Mouse (Mus musculus) forebrain, embryonic 11.5 days (tissue): ENCODE results near the gene Zfp319. TPM values are rescaled to one million over a fixed set of nuclear protein-coding genes. Genes with fewer than 3 reads are reported as not detected.
"Not testable (repeated sequence)": the region's sequence is repeated elsewhere in the genome, so short reads cannot be mapped to it uniquely, and the experiment has no call there.

ENCODE experiments used
- ATAC-seq: fragments of 200-750 bp; cut with Nextera tagmentation; replicated peaks from 2 replicates; pipeline ENCODE4 v1.8.0; 2017; ENCODE audit warnings: moderate TSS enrichment; ENCODE audit not compliant: low FRiP score
- DNase-seq: peaks from one replicate; pipeline ENCODE4 v3.0.0-alpha.2; 2017; ENCODE audit warnings: low spot score
- H3K27ac ChIP-seq: fragments of 300-500 bp; sonication (generic); 2 replicates; pipeline ENCODE4 v1.5.1; 2014; ENCODE audit warnings: low read depth, low read length
- H3K27me3 ChIP-seq: fragments of 300-500 bp; sonication (generic); 2 replicates; pipeline ENCODE4 v1.6.1; 2014; ENCODE audit warnings: mild to moderate bottlenecking, low read length, mixed read lengths; ENCODE audit not compliant: control insufficient read depth, insufficient read depth
- H3K36me3 ChIP-seq: fragments of 300-500 bp; sonication (generic); 2 replicates; pipeline ENCODE4 v1.6.1; 2014; ENCODE audit warnings: mild to moderate bottlenecking, low read length, moderate library complexity, mixed read lengths; ENCODE audit not compliant: control insufficient read depth, insufficient read depth
- H3K4me1 ChIP-seq: fragments of 300-500 bp; sonication (generic); replicated peaks from 2 replicates; pipeline ENCODE4 v1.6.1; 2014; ENCODE audit warnings: low read length, mixed read lengths; ENCODE audit not compliant: control insufficient read depth, insufficient read depth
- H3K4me2 ChIP-seq: fragments of 300-500 bp; sonication (generic); 2 replicates; pipeline ENCODE4 v1.6.1; 2014; ENCODE audit warnings: low read depth, mild to moderate bottlenecking, low read length, moderate library complexity, mixed read lengths; ENCODE audit not compliant: severe bottlenecking
- H3K4me3 ChIP-seq: fragments of 300-500 bp; sonication (generic); 2 replicates; pipeline ENCODE4 v1.5.1; 2014; ENCODE audit warnings: low read depth, low read length
- H3K9ac ChIP-seq: fragments of 300-500 bp; sonication (generic); 2 replicates; pipeline ENCODE4 v1.6.1; 2014; ENCODE audit warnings: low read length
- H3K9me3 ChIP-seq: fragments of 300-500 bp; sonication (generic); 2 replicates; pipeline ENCODE4 v1.6.1; 2016; ENCODE audit warnings: low read length, mixed read lengths; ENCODE audit not compliant: control insufficient read depth
- WGBS: fragments of 180-500 bp; shearing (Covaris S2); extraction: QIAGEN DNeasy Blood & Tissue Kit; methylation state at CpG from one replicate; pipeline ENCODE4 v1.1.7; 2014; 5-methylcytosine and 5-hydroxymethylcytosine counted together
- polyA plus RNA-seq: library from polyadenylated mRNA; unstranded; fragments of >200 nt; fragmentation: Nextera tagmentation; extraction: Ambion mirVana; gene quantifications from 2 replicates; pipeline ENCODE4 v1.2.1, GENCODE M21; 2014

The Zfp319 gene
- polyA plus RNA-seq, result 14.6 and 15.0 TPM in 2 replicates

DNA sequence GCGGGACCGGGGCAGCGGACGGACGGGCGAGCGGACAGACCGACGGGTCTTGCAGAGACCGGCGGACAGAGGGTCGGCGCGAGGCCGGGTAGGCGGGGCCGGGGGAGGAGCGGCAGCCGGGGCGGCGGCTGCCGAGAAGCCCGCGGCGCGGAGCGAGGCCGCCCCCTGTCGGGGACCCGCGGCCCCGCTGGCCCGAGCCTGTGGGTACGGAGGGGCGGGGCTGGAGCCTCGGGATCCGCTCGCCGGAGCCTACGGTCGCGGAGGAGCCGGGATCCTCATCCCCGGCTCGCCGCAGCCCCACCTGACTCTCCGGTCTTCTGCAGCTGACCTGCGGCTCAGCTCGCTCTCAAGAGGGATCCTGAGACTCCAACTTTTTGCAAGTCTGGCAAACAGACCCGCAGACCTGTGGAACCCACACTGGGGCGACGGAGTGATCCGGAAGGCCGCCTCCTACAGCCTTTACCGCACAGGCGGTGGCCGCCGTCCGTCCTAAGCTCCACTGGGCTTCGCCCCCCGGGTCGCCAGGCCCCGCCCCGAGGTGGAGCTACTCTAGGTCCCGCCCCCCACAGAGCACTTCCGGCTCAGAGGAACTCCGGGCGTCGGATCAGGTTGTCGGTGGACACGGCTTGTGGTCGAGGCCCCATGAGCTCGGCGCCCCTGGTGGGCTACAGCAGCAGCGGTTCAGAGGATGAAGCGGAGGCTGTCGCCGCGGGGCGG, at the start of gene Zfp319, which contains the start of gene Usb1:
TSS of gene Zfp319 (minus strand) at position 231 of the 717 bp plus-strand sequence.
TSS of gene Usb1 (plus strand) at position 565 of the 717 bp plus-strand sequence.
- Histone ChIP-seq H3K9ac (peak within 1 kb of the TSS; percentile 94), H3K4me3 (peak within 1 kb of the TSS; percentile 69), H3K27ac (peak within 1 kb of the TSS; percentile 93), H3K27me3 (no peaks in the 10 kb centered on the region), H3K9me3 (no peaks in the 10 kb centered on the region), H3K4me2 (peak within 1 kb of the TSS; percentile 85), H3K36me3 (peaks cover 17% of the 10 kb centered on the region), H3K4me1 (no peaks in the 10 kb centered on the region; the same call in 1 of the 2 replicates)
- DNase-seq (peak; percentile 97), ATAC-seq (peak; percentile 93)
- WGBS, result under 1% methylated on average over 79 of the region's 80 CpGs

DNA sequence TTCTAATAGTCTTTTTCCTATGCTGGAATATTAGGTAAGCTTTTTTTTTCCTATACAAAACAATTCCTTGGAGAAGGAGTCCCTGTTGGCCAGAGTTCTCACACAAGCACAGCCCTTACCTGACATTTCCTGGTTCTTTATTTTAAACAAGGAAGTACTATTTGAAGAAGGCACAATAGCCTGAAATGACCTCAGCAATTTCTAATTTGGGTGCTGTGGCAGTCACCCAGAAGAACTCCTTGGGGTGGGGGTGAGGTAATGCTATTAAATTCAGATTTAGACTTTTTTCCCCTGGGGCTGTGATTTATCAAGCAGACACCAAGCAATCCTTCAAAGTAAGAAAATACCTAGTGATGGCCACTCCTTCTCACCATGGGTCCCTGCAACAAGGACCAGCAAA, 49.2 kb upstream of the Zfp319 start:
- Histone ChIP-seq H3K9ac (no peak overlapping the region), H3K4me3 (no peak overlapping the region), H3K4me1 (no peaks in the 10 kb centered on the region), H3K4me2 (no peak overlapping the region), H3K27ac (no peak overlapping the region), H3K9me3 (no peaks in the 10 kb centered on the region), H3K36me3 (no peaks in the 10 kb centered on the region), H3K27me3 (no peaks in the 10 kb centered on the region)
- ATAC-seq (no peak), DNase-seq (no peak)

DNA sequence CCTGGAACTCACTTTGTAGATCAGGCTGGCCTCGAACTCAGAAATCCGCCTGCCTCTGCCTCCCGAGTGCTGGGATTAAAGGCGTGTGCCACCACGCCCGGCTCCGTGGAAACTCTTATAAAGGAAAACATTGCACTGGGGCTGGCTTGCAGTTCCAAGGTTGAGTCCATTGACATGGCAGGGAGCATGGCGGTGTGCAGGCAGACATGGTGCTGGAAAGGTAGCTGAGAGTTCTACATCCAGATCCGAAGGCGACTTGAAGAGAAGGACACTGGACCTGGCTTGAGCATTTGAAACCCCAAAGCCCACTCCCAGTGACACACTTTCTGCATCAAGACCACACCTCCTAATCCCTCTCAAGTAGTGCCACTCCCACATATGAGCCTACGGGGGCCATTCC, 47.2 kb upstream of the Zfp319 start:
- H3K9ac ChIP-seq, H3K4me3 ChIP-seq, H3K27ac ChIP-seq, H3K4me1 ChIP-seq, H3K27me3 ChIP-seq, DNase-seq, H3K36me3 ChIP-seq, H3K9me3 ChIP-seq, H3K4me2 ChIP-seq, ATAC-seq: not testable (repeated sequence)
- 95% methylated on average over 11 of the region's 11 CpGs for WGBS

DNA sequence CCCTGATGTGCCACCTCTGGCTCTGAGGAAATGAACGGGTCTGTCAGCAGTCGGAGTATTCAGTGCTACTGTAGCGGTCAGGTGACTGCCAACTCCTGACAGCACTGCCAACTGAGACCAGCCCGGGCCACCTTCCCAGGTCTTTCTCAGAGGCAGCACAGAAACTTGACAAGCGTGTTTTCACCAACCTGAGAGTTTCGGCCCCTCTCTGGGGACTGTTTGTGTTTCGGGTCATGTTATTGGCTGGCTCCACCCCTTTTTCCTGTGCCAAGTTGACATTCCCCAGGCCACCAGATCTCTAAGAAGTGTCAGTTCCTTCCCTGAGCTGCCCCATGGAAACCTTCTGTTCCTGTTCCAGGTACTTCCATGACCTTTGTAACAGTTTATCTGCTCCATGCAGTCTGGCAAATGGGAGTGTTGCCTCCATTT, 46.1 kb upstream of the Zfp319 start:
- Histone ChIP-seq H3K27ac (no peak overlapping the region), H3K4me2 (no peak overlapping the region)

DNA sequence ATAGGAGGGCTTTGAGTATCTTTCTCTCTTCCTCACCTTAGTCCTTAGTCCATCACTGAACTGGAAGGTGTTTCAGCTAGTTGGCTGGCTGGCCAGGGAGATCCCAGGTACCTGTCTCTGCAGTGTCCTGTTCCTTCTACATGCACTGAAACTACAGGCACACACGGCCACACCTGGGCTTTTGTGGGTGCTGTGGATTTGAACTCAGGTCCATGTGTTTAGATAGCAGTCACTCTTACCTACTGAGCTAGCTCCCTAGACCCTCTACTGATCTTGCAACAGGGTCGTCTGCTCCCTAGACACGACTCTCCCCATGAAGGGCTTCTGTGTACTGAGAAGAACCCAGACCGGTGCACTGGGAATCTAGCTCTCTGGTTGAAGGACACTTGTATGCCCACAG, 45.4 kb upstream of the Zfp319 start:
- ATAC-seq, result no peak
- Histone ChIP-seq H3K9ac (no peak overlapping the region), H3K4me1 (no peaks in the 10 kb centered on the region), H3K9me3 (no peaks in the 10 kb centered on the region), H3K27ac (no peak overlapping the region), H3K4me2 (no peak overlapping the region), H3K4me3 (no peak overlapping the region), H3K27me3 (no peaks in the 10 kb centered on the region), H3K36me3 (no peaks in the 10 kb centered on the region)
- 84% methylated on average over 4 of the region's 4 CpGs for WGBS
- no peak for DNase-seq

More for the DNA sequence above, 46.1 kb upstream of the Zfp319 start:
- WGBS, result 67% methylated on average over 7 of the region's 7 CpGs
- Histone ChIP-seq H3K4me1 (no peaks in the 10 kb centered on the region), H3K9ac (no peak overlapping the region), H3K4me3 (no peak overlapping the region), H3K27me3 (no peaks in the 10 kb centered on the region), H3K9me3 (no peaks in the 10 kb centered on the region), H3K36me3 (no peaks in the 10 kb centered on the region)
- DNase-seq (no peak), ATAC-seq (no peak)

- ATAC-seq (no peak), DNase-seq (no peak)
- Histone ChIP-seq H3K9ac (no peak overlapping the region), H3K27ac (no peak overlapping the region), H3K4me1 (no peaks in the 10 kb centered on the region), H3K36me3 (no peaks in the 10 kb centered on the region; the same call in 1 of the 2 replicates), H3K9me3 (no peaks in the 10 kb centered on the region), H3K4me3 (no peak overlapping the region), H3K4me2 (no peak overlapping the region), H3K27me3 (no peaks in the 10 kb centered on the region)
- 86% methylated on average over 12 of the region's 12 CpGs for WGBS
Measured at GRCm38 (mm10) chr8:95376309-95376999, 44.7 kb upstream of the Zfp319 start.

- no peaks in the 10 kb centered on the region; the same call in 1 of the 2 replicates for H3K36me3 ChIP-seq
- no peak overlapping the region for H3K9ac ChIP-seq
- no peak overlapping the region for H3K4me2 ChIP-seq
- no peaks in the 10 kb centered on the region for H3K4me1 ChIP-seq
- no peak for DNase-seq
- H3K27me3 ChIP-seq, result no peaks in the 10 kb centered on the region
- no peak overlapping the region for H3K27ac ChIP-seq
- 84% methylated on average over 7 of the region's 7 CpGs for WGBS
- H3K9me3 ChIP-seq, result no peaks in the 10 kb centered on the region
- H3K4me3 ChIP-seq, result no peak overlapping the region
- ATAC-seq, result no peak
Measured at GRCm38 (mm10) chr8:95375374-95375930, 43.7 kb upstream of the Zfp319 start.

DNA sequence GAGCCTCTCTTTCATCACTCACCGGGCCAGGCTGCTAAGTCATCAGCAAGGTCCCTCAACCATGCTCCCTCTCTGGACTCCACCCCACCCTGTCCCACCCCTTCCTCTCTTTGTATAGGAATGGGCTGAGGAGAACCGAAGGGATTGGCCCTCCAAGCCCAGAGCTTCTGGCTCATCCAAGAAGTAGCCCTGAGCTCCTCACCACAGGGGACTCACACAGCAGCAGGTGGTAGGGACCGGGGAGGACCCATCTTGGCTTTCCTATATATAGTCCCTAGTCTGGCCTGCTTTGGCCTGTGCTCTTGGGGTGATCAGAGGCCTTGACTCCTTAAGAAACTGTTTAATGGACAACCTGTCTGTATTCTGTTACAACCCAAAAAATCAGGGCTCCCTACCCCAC, 42.7 kb upstream of the Zfp319 start:
- WGBS, result 85% methylated on average over 3 of the region's 3 CpGs
- H3K36me3 ChIP-seq, result no peaks in the 10 kb centered on the region; the same call in 1 of the 2 replicates
- H3K4me3 ChIP-seq, result no peak overlapping the region
- no peak for ATAC-seq
- H3K9ac ChIP-seq, result no peak overlapping the region
- no peaks in the 10 kb centered on the region for H3K9me3 ChIP-seq
- H3K27ac ChIP-seq, result no peak overlapping the region
- no peak for DNase-seq
- no peaks in the 10 kb centered on the region for H3K27me3 ChIP-seq
- no peak overlapping the region for H3K4me2 ChIP-seq
- H3K4me1 ChIP-seq, result no peaks in the 10 kb centered on the region
